Mouse (Mus musculus) adrenal gland, postnatal 4 days (tissue): ENCODE measurements around the gene Mrps17. TPM values are rescaled to one million over a fixed set of nuclear protein-coding genes. Genes with fewer than 3 reads are reported as not detected.
"Not testable (repeated sequence)": the region's sequence is repeated elsewhere in the genome, so short reads cannot be mapped to it uniquely, and the experiment has no call there.

Source experiments
- DNase-seq, 2 experiments: peaks; one replicate each; pipeline ENCODE4 v3.0.0; 2021 to 2022; ENCODE audit warnings: low spot score in 2 of 2, mixed read lengths in 2 of 2
- long read RNA-seq, 2 experiments: library from polyadenylated mRNA; stranded (forward); transcript quantifications; one replicate each; pipeline ENCODE4 v2.0.0; 2021
- total RNA-seq, 2 experiments: library from RNA; stranded (reverse); gene quantifications; 2 replicates each; pipeline ENCODE4 v1.2.3; 2021

The Mrps17 gene
- 100 to 1,000 TPM in 1 of 2 experiments, 10 to 100 TPM in 1; 95.6 to 111 TPM for total RNA-seq
- long read RNA-seq, experiment 1, full-length matches to known transcripts, result 134 of 176 reads
- long read RNA-seq, experiment 1, partial matches to known transcripts, result 9 of 176 reads
- long read RNA-seq, experiment 1, other reads (novel, unspliced or antisense), result 33 of 176 reads
- long read RNA-seq, experiment 2, full-length matches to known transcripts, result 120 of 160 reads
- long read RNA-seq, experiment 2, partial matches to known transcripts, result 19 of 160 reads
- long read RNA-seq, experiment 2, other reads (novel, unspliced or antisense), result 21 of 160 reads

- peak; percentile 84 to 87 for DNase-seq
Measured at GRCm38 (mm10) chr5:129715326-129715861, at the start of gene Mrps17. Mrps17 (plus strand) TSS chr5:129715497.

DNA sequence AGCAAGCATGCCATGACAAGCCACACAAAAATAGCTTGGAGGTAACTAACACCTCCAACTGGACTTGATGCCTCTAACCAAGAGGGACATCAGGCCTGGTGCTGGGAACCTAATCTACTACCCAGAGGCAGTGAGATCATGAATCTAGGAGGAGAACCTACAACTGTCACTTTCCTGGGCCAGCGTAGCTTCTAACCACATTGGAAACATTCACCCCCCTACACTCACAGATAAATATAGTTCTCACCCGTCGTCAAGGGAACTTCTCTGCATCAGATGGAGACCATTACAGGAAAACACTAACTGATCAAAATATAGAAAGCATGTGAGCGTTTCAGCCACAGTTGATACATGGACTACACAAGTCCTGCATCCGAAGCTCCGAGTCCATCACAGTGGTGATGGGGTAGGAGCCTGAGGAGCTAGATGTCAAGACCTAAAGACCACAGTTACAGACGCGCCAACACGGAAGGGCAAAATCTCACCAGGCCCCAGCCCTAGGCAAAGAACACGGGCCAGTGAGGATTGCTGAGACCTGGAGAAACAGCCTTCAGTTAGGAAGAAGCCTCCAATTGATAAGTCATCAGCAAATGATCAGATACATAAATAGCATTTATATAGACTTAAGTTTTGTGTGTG, 48.9 kb upstream of the Mrps17 start:
- no peak for DNase-seq

DNA sequence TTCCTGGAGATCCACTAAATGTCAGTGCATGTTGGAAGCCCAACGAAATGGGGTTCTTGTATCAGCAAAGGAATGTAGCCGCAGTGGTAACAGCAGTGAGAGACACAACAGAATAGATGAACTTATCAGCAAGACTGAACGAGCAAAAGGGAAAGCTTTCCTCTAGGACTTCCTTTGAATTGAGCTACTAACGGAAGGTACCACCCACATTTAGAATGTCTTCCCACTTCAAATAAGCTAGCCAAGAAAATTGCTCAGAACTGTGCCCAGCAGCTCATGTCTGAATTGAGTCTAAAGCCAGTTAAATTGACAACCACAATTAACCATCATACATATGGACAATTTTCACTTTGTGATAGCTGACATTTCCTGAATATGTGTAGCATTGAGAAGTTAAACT, 47.4 kb upstream of the Mrps17 start:
- no peak for DNase-seq

- no peak for DNase-seq
Measured at GRCm38 (mm10) chr5:129669453-129670035, 45.8 kb upstream of the Mrps17 start.

DNA sequence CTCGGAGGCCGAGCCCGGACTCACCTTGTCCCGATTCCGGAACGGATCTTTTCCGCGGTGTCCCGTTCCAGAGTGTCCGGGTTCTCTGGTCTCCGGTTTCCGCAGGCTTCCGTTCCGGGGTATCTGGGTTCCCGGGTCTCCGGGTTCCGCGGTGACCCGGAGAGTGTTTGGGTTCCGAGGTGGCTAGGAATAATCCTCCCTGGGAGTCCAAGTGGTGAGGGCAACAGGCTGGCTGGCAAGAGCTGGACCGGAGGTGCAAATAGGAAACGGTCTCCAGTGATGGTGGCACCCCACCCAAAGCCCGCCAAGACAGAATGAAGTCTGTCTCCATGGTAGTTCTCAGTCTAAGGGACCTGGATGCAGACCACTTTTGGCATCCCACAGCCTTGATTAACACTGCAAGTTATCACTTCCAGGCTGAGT, 45.2 kb upstream of the Mrps17 start, which contains the start of gene Zfp11:
Gene Zfp11, minus strand, starts transcription at position 64 of the 423 bp plus-strand sequence.
- DNase-seq, result peak; percentile 62 to 75

GRCm38 (mm10) chr5:129685141-129685540, 30.2 kb upstream of the Mrps17 start:
- DNase-seq, result not testable (repeated sequence)

DNA sequence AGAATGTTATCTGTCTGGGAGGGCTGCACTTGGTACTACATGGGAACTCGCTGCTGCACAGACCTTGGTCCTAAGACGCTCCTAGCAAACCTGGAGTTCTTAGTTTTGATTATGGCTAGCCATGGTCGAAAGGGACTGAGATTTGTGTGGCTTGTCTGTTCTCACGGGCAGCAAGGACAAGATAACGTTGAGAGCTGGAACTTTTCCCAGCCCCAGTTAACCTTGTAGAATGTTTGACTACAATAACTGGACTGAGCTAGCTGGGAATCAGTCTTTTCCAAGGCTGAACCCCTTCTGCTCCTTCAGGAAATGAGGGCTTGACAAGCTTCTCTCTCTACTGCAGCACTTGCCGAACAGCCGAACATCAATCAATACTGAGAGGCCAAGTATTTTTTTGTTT, 27.7 kb upstream of the Mrps17 start:
- DNase-seq, result no peak

GRCm38 (mm10) chr5:129690528-129690927, 24.8 kb upstream of the Mrps17 start:
- no peak for DNase-seq

- no peak for DNase-seq
Measured at GRCm38 (mm10) chr5:129700506-129700905, 14.8 kb upstream of the Mrps17 start.

DNA sequence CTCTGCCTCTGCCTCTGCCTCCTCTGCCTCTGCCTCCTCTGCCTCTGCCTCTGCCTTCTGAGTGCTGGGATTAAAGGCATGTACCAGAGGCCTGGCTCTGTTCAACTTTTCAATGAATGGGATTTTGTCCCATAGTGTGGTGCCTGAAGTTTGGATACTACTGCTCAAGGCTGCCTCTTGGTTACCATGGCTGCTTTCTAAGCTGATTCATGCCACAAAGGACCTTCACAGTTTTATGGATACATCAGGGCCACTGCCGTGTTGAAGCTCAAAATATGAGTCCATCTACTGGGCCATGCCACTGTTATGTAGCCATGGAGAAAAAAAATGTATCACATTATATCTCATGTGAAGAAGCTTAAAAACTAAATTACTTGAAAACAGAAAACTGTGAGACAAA, 13.6 kb upstream of the Mrps17 start:
- DNase-seq, result no peak

GRCm38 (mm10) chr5:129703368-129703767, 11.9 kb upstream of the Mrps17 start:
- no peak for DNase-seq

- no peak for DNase-seq
Measured at GRCm38 (mm10) chr5:129708412-129708811, 6.9 kb upstream of the Mrps17 start, which contains the start of gene Sept14. Sept14 (minus strand) TSS chr5:129708512.

- no peak for DNase-seq
Measured at GRCm38 (mm10) chr5:129717016-129717415, 1.7 kb downstream of the Mrps17 start.

DNA sequence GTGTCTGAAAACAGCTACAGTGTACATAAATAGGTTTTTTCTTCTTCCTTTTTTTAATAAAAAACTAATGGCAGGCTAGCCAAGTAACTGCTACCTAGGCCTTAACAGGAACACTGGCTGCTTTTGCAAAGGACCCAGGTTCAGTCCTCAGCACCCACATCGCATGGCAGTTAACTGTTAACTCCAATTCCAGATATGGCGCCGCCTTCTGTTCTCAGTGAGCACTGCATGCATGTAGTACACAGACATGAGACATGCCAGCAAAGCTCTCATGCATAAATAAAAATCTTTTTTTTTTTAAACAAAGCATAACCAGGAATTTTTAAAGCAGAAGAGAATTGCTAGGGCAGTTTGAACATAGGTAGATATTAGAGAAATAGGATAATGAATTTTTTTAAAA, 4.9 kb downstream of the Mrps17 start:
- no peak for DNase-seq

GRCm38 (mm10) chr5:129724268-129724667, 9.0 kb downstream of the Mrps17 start:
- DNase-seq, result no peak

- DNase-seq, result peak; percentile 87 to 92
Measured at GRCm38 (mm10) chr5:129724834-129725773, 9.8 kb downstream of the Mrps17 start, which contains the start of gene Nipsnap2. Nipsnap2 (plus strand) TSS chr5:129725063.

GRCm38 (mm10) chr5:129725774-129726392, 10.6 kb downstream of the Mrps17 start:
- DNase-seq, result no peak

DNA sequence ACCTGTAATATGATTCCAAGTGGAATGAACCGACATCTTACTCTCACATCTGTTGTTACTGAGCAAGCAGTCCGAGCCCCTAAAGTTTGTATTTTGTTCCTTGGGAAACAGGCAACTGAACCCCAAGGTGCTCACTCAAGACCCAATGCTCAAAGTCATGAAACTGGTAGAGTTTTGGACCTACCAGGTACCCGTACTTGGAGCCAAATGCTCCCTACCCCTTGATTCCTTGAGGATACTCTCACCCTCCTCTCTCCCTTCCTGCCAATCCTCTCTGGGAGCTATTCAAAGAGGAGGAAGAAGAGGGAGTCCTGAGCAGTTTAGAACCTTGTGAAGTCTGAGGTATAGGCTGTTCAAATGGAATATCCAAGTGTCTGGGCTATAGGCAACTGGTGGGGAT, 11.5 kb downstream of the Mrps17 start:
- DNase-seq, result no peak

- no peak for DNase-seq
Measured at GRCm38 (mm10) chr5:129729286-129729685, 14.0 kb downstream of the Mrps17 start.

DNA sequence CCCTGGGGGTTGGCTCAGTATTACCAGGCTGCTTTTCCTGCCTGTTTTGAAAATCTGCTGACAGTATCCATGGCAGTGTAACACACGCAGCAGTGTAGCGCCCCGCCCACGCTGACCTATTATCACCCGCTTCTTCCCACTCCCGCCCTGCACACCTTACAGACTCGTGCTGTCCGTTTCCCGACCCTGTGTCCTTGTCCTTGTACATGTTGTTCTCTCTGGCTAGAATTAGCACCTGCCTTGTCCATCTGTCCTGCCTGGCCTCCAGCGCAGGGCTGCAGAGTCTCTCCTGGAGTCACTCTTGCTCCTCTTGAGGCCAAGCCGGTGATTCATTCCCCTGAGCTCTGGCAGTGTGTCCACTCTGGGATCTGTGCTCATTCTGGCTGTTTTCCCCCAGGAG, 15.0 kb downstream of the Mrps17 start:
- DNase-seq, result peak in 1 of 2 experiments; percentile 27
